Mouse (Mus musculus): Measurements from ENCODE around the gene Dnmt3a.

DNA sequence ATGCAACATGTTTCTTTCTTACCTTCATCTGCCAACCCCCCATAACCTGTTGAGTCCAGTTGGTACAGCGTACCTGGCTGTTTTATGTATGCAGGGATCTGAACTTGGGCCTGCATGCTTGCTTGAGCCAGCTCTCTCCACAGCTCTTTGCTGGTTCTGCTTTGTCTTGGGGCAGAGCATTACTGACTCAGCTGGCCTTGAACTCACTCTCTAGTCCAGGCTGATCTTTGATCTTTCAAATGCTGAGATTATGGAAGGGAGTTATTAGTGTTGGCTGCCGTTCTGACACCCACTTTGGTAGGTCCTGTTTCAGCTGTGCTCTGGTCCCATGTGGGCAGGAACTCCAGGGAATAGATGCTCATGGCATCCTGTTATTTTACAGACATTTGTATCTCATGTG, 93.0 kb downstream of the Dnmt3a start:
- TF ChIP-seq KAT2A (IDR thresholded peaks at IDR 0.05; ENCODE audit: insufficient replicate concordance, low read length) = no peak
- no peak for TF ChIP-seq POLR2A (IDR thresholded peaks at IDR 0.05; ENCODE audit: low read depth, low read length)
- TF ChIP-seq CTCF (conservative IDR thresholded peaks at IDR 0.05 in 1 of 2, IDR thresholded peaks at IDR 0.05 in 1 of 2; ENCODE audit: low read depth in 2 of 2, low read length in 2 of 2) = no peak
- TF ChIP-seq CHD1 (IDR thresholded peaks at IDR 0.05; ENCODE audit: low read depth, low read length) = no peak
- TF ChIP-seq ZC3H11A (IDR thresholded peaks at IDR 0.05; ENCODE audit: low read depth, low read length) = no peak
- no peak for TF ChIP-seq MXI1 (IDR thresholded peaks at IDR 0.05; ENCODE audit: low read depth, low read length)
- TF ChIP-seq JUN (IDR thresholded peaks at IDR 0.05; ENCODE audit: insufficient read depth, low read depth, low read length) = no peak
- TF ChIP-seq EP300 (IDR thresholded peaks at IDR 0.05; ENCODE audit: low read length) = no peak
- no peak for TF ChIP-seq USF2 (conservative IDR thresholded peaks at IDR 0.05; ENCODE audit: low read depth, low read length)
- TF ChIP-seq E2F4 (IDR thresholded peaks at IDR 0.05; ENCODE audit: insufficient replicate concordance, low read depth, low read length) = no peak
- no peak for TF ChIP-seq MEF2A (IDR thresholded peaks at IDR 0.05; ENCODE audit: borderline replicate concordance, low read depth, low read length)

Measured in CH12.LX (cell line).